Comparison of ENCODE assay signal across 16 mouse cellular contexts in the genomic region with DNA sequence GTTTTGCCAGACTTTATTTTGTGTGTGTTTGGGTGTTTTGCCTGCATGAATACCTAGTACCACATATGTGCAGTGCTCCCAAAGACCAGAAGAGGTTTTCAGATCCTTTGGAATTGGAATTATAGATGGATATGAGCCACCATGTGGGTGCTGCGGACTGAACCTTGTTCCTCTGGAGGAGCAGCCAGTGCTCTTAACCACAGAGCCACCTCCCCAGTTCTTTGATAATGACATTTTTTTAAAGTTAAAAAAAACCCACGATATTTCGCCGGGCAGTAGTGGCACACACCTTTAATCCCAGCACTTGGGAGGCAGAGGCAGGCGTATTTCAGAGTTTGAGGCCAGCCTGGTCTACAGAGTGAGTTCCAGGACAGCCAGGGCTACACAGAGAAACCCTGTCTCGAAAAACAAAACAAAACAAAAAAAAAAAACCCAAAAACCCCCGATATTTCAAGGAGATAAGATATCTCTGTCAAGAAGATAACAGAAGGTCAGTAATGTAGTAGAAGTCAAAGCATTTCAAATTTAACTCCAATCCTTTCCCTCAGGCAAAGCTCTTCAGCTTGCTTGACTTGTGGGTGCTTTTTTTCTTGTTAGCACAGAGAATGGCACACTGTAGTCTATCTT.
"Had no signal": no experiment of that assay in that cellular context is flagged by ENCODE, and none has a peak within 500 bp of the region (broad histone marks: within the 10 kb centered on the region; RNA-seq: fewer than 3 reads in every experiment).

No protein-coding gene starts in this region.

- H3K27ac ChIP-seq: neural tube, embryonic 13.5 days; neural tube, embryonic 15.5 days; stomach, embryonic 15.5 days; stomach, postnatal 0 days had no signal

- H3K36me3 ChIP-seq: stomach, embryonic 15.5 days had no signal

- H3K27me3 ChIP-seq: neural tube, embryonic 13.5 days; neural tube, embryonic 15.5 days; stomach, embryonic 15.5 days had no signal

- H3K4me3 ChIP-seq: neural tube, embryonic 13.5 days; neural tube, embryonic 15.5 days; stomach, embryonic 15.5 days had no signal

- H3K9me3 ChIP-seq: neural tube, embryonic 15.5 days; stomach, embryonic 15.5 days had no signal

- DNase-seq: retina, postnatal 1 day; right cerebral cortex, adult 18-20 months; right cerebral cortex, postnatal 14 days; right cerebral cortex, postnatal 25 days; right cerebral cortex, postnatal 4 days; spleen, adult 18-20 months; thymus, adult 18-20 months; thymus, adult 2 months; thymus, postnatal 14 days; thymus, postnatal 25 days; thymus, postnatal 36 days; thymus, postnatal 4 days had no signal

- H3K4me1 ChIP-seq: neural tube, embryonic 13.5 days; neural tube, embryonic 15.5 days; stomach, embryonic 15.5 days had no signal

- H3K9ac ChIP-seq: neural tube, embryonic 13.5 days; neural tube, embryonic 15.5 days; stomach, embryonic 15.5 days had no signal
